Mouse (Mus musculus) kidney, postnatal 10 days (tissue): ENCODE data around the gene Ppfibp2.

Source experiments
- DNase-seq: peaks from one replicate; pipeline ENCODE4 v3.0.0; 2021; ENCODE audit warnings: mixed read lengths

The Ppfibp2 gene

GRCm38 (mm10) chr7:107618028-107618992 lies 23.3 kb downstream of the Ppfibp2 start:
- DNase-seq: no peak

DNA sequence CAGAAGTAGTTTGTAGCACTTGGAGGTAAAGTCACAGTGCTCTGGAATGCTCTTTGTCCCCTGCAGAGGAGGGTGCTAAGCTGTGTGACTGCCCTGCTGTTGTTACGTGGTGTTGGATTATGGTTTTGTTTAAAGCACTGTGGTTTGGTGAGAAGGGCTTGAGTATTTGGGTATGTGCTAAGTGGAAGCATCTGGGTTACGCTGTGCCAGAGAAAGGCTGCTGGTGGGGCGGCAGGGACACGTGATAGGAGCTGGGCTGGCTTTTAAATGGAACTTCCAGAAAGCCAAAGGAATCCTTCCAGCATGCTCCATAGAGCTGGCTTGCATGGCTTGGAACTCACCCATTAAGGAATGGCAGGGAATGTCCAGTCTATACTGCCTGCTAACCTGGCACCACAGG lies 24.2 kb downstream of the Ppfibp2 start:
- no peak for DNase-seq

DNA sequence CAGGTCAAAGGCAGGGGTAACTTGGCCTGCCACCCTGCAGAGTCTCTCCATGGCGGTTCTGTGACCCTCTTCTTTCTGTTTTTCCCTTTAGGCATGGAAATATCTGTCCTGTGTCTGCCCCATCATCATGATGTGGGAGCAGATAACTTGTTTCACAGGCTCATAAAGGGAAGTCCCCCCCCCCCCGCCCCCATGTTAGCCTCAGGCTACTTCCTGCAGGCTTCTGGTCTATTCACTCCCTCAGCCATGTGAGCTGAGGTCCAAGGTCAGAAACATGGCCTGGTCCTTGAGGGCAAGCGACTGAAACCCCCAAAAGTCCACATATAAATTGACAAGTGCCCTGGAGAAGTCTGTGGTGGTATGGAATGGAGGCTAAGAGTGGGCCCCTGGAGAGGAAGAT lies 25.1 kb downstream of the Ppfibp2 start:
- DNase-seq: no peak

DNA sequence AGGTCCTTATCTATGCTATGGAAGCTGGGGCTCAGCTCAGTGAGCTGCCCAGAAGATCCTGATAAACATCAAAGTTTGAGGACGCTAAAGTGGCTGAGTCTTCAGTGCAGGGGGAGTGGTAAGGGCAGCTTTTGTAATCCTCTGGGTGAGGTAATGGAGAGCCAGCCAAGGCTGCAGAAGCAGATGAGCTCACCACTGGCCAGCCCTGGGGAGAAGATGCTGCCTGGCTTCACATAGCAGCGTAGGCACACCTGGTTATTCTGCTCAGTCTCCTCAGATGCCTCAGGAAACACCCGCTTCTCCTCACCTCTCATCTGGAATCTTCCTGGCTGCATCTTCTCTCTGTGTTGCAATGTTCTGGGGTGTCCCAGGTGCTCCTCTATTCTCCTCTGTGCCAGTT lies 29.4 kb downstream of the Ppfibp2 start:
- DNase-seq: no peak

- no peak for DNase-seq
Measured at GRCm38 (mm10) chr7:107625061-107625460, 30.1 kb downstream of the Ppfibp2 start, which contains the start of gene 5330417H12Rik. Gene 5330417H12Rik (minus strand): TSS chr7:107625161.

GRCm38 (mm10) chr7:107625781-107626180 lies 30.8 kb downstream of the Ppfibp2 start:
- no peak for DNase-seq

DNA sequence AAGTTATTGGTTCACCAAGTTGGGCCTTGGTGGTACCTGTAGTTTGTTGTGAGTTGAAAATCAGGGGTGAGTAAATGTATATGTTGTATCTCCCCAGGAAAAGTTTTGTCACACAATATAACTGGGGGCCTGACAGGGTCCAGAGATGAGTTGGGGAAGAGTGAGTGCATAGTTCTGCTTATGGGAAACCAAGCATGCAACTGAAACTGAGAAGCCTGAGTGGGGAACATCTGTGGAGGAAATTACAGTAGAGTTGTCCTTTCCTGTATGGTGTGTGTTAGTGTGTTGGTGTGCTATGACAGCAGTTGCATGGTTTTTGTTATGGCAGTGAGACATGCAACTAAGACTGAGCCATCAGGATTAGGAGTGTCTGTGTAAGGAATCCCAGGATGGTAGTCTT lies 33.4 kb downstream of the Ppfibp2 start:
- no peak for DNase-seq

DNA sequence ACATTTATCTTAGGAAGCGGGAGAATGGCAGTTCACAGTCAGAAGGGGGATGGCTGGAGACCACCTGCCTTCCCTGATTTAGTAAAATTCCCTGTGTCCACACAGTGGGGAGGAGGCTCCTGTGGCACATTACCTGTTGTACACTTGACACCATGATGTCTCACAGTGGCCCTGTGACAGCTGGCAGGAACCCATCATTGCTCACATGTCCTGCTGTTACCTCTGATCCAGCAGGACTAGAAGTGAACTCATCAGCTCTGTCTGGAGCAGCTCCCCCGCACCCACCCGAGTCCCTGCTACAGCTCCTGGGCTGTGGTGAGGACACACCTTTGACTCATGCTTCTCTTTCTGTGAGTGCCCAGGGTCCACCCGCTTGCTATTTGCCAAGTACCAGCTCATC lies 38.2 kb downstream of the Ppfibp2 start:
- no peak for DNase-seq

- DNase-seq: no peak
Measured at GRCm38 (mm10) chr7:107637398-107637797, 42.4 kb downstream of the Ppfibp2 start.

GRCm38 (mm10) chr7:107638026-107638425 lies 43.0 kb downstream of the Ppfibp2 start:
- no peak for DNase-seq

DNA sequence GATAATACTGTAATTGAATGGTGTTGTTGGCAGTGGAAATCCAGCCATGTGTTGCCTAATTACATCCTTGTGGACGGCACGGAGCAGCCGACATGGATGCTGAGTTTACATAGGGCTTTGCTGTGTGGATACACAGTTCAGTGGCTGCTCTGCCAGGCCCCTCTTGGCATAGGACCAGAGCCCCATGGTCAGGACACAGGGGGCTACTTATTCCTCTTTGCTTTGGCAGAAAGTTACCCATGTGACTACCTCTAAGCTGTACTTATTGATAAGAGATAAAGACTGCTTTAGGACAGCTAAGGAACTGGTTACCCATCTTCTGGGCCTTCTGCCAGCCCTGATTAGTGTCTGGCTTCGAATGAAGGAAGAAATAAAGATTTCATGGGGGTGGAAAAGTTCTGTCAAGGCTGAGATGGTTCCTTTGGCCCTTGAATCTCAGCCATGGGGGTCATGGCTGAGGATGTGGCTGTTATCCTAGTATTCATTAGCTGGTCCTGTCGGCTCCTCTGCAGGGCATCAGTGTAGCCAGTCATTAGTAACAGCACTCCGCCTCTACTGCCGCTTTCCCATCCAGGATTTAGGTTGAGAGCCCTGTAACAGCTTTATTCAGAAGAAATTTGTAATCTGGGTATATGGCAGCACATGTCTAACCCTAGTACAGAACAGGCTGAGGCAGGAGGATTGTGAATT lies 47.7 kb downstream of the Ppfibp2 start:
- peak; percentile 27 for DNase-seq

DNA sequence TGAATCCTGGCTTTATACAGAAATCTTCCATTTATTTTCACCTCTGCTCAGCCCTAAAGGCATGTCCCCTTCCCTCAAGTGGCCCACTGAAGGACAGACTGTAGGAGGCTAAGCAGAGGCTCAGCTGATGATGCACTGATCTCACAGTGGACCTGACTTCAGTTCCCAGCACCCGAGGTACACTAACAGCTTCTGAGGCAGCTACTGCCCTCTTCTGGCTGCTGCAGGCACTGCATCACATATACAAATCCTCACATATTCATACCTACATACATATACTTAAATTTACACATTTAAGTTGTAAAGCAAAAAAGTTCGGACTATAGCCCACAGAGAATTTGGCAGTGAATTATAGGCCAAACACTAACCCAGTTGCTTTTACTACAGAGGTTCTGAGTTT lies 50.0 kb downstream of the Ppfibp2 start:
- no peak for DNase-seq

DNA sequence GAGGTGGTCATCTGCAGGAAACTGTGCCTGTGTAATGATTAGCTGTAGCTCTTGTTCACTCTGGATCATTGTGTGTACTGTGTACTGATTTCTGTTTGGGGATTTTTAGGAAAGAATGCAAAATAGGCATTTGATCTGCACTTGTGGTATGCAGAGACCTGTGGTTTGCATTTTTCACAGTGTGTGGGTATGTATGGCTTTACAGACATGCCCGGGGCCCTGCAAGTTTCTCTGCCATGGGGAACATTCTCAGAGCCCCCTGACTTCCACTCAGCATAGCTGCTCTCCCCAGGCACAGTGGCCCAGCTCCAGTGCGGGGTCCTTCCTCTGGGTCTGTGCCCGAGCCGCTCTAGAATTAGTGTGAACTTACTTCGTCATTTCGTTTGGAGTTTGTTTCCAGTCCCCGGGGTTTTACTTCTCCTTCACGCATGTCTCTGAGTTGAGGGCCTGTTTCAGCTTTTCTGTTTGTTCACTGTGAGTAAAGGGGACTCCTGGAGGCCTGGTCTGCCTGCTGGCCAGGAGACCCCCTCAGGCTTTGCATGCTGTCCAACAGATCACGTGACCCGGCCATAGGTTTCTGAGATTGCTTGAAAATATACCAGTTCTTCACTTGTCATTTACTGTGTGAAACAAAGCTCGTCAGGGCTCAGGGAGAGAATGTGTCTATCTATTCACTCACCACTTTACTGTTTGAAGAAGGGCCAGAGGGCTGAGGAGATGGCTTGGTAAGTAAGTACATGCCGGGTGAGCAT lies 54.1 kb downstream of the Ppfibp2 start:
- DNase-seq: no peak

DNA sequence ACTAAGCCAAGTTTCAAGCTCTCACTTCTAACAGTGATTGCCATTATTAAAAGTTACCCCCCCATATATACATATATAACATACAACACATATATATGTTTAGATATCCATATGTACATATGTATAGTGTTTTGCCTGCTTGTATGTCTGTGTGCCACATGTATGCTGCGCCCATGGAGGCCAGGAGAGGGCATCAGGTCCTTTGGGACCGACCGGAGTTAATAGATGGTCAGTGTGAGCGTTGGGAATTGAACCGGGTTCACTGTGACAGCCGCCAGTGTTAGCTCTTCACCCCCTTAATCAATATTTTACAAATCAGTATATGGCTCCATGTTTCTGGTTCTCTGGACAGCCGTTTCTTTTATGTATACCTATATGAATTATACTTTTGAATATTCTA lies 55.0 kb downstream of the Ppfibp2 start:
- no peak for DNase-seq

- no peak for DNase-seq
Measured at GRCm38 (mm10) chr7:107651821-107652220, 56.8 kb downstream of the Ppfibp2 start.

DNA sequence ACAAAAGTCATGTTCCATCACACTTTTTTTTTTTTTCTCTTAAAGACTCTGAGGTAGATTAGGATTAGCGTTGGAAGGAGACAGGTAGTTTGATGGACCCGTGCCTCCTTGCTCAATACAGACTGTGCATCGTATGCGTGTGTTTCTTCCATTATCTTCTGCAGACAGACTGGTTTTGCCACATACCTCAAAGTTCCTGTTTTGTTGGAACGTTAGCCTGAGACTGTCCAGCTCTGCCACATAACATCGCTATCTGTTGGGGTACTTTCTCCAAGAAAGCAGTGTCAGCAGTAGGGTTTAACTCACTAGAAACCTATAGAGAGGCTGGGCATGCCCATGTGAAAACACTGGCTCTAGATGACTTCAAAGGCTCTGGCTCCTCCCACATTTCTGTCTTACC lies 61.4 kb downstream of the Ppfibp2 start:
- DNase-seq: no peak

GRCm38 (mm10) chr7:107659186-107659918 lies 64.3 kb downstream of the Ppfibp2 start:
- no peak for DNase-seq

- DNase-seq: peak; percentile 84
Measured at GRCm38 (mm10) chr7:107661189-107661842, 66.3 kb downstream of the Ppfibp2 start.

DNA sequence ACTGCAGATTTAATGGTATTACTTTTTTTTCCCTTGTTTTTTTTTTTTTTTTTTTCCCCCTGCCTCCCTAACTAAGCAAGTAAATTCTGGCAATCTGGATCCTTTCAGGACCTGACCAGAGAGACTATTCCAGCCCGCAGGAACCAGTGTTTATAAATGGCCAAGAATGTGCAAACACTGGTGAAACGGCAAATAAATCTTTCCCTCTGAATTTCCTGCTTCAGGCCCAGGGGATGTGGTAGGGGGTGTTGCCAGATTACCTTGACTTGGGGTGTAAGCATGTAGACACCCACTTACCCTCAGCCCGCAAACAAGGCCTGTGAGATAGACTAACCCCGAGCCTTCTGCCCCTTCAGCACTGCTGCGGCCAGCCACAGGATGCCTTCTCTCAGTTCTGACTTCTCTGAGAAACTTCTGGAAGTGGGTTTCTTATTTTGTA lies 66.9 kb downstream of the Ppfibp2 start:
- no peak for DNase-seq

GRCm38 (mm10) chr7:107663621-107664020 lies 68.6 kb downstream of the Ppfibp2 start:
- no peak for DNase-seq
